Mouse (Mus musculus): ENCODE data around the gene Foxg1.

DNA sequence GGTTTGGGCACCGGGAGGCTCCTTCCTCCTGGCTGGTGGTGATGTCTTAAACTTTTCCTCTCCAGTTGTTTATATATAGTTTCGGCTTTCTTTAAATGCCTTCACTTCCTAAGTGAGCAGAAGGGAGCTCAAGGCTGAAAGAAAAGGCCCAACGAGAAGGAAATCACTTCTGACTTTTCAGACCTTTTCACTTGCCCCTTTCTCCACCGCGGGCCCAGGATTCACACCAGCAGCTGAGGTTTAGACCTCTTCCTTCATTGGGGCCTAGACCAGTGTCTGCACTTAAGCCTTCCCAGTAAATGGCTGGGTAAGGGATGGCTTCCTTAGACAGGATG is 19.3 kb downstream of the Foxg1 start:
- TF ChIP-seq CTCF (IDR thresholded peaks at IDR 0.05) (no peak), EP300 (IDR thresholded peaks at IDR 0.05) (no peak)

Measured in lung, postnatal 0 days (tissue).